Mouse (Mus musculus): ENCODE results near the gene 1810013L24Rik. TPM values are rescaled to one million over a fixed set of nuclear protein-coding genes. Genes with fewer than 3 reads are reported as not detected.

The 1810013L24Rik gene
- polyA plus RNA-seq, 1 experiment = 38.6 TPM

GRCm38 (mm10) chr16:8856820-8857219, 26.9 kb downstream of the 1810013L24Rik start:
- Histone ChIP-seq H3K4me3 (replicated peaks; ENCODE audit: control insufficient read depth, low read depth, low read length) (no peak overlapping the region), H3K27ac (ENCODE audit: control insufficient read depth, insufficient read depth, low read depth, low read length, poor library complexity) (no peak overlapping the region), H3K4me1 (ENCODE audit: control insufficient read depth, insufficient read depth, low read length) (no peaks in the 10 kb centered on the region)
- WGBS = 83% methylated on average over 2 of the region's 2 CpGs
- TF ChIP-seq CTCF (IDR thresholded peaks at IDR 0.05; ENCODE audit: control insufficient read depth, insufficient read depth, low read length) (no peak), POLR2A (IDR thresholded peaks at IDR 0.05; ENCODE audit: borderline replicate concordance, control insufficient read depth, low read depth, low read length) (no peak)

- Histone ChIP-seq H3K4me3 (replicated peaks; ENCODE audit: control insufficient read depth, low read depth, low read length) (no peak overlapping the region), H3K27ac (ENCODE audit: control insufficient read depth, insufficient read depth, low read depth, low read length, poor library complexity) (no peak overlapping the region), H3K4me1 (ENCODE audit: control insufficient read depth, insufficient read depth, low read length) (no peaks in the 10 kb centered on the region)
- TF ChIP-seq POLR2A (IDR thresholded peaks at IDR 0.05; ENCODE audit: borderline replicate concordance, control insufficient read depth, low read depth, low read length) = no peak
- TF ChIP-seq CTCF (IDR thresholded peaks at IDR 0.05; ENCODE audit: control insufficient read depth, insufficient read depth, low read length) = no peak
- 30% methylated on average over 5 of the region's 5 CpGs for WGBS
Measured at GRCm38 (mm10) chr16:8862336-8862987, 32.6 kb downstream of the 1810013L24Rik start.

- Histone ChIP-seq H3K27ac (ENCODE audit: control insufficient read depth, insufficient read depth, low read depth, low read length, poor library complexity) (no peak overlapping the region), H3K4me1 (ENCODE audit: control insufficient read depth, insufficient read depth, low read length) (no peaks in the 10 kb centered on the region), H3K4me3 (replicated peaks; ENCODE audit: control insufficient read depth, low read depth, low read length) (no peak overlapping the region)
- 30% methylated on average over 4 of the region's 4 CpGs for WGBS
- TF ChIP-seq CTCF (IDR thresholded peaks at IDR 0.05; ENCODE audit: control insufficient read depth, insufficient read depth, low read length) = no peak
Measured at GRCm38 (mm10) chr16:8864223-8864631, 34.3 kb downstream of the 1810013L24Rik start.

DNA sequence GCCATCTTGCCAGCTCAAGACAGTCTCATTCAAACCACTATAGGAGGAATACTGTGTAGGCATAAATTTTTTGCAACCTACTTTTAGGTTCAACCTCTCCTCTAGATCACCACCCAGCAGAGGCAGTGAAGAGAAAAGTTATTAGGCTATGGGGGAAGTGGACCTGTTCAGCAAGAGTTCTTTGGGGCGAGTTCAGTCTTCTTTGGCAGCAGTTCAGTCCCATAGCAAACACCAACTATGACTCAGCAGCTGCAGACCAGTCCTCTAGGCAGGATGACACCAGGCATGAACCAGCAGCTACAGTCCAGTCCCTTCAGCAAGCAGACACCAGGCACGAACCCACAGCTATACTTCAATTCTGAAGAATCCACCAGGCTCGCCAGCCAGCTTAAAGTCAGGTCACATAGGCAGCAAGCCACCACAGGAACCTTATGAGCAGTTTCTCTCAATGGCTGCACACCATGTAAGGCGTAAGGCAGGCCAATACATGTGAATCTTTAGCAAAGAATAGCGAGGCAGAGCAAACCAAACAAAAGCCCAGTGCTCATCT, 37.6 kb downstream of the 1810013L24Rik start:
- Histone ChIP-seq H3K27ac (ENCODE audit: control insufficient read depth, insufficient read depth, low read depth, low read length, poor library complexity) (no peak overlapping the region), H3K4me3 (replicated peaks; ENCODE audit: control insufficient read depth, low read depth, low read length) (no peak overlapping the region), H3K4me1 (ENCODE audit: control insufficient read depth, insufficient read depth, low read length) (no peaks in the 10 kb centered on the region)
- 79% methylated on average over 5 of the region's 5 CpGs for WGBS
- no peak for TF ChIP-seq CTCF (IDR thresholded peaks at IDR 0.05; ENCODE audit: control insufficient read depth, insufficient read depth, low read length)
- TF ChIP-seq POLR2A (IDR thresholded peaks at IDR 0.05; ENCODE audit: borderline replicate concordance, control insufficient read depth, low read depth, low read length) = no peak

DNA sequence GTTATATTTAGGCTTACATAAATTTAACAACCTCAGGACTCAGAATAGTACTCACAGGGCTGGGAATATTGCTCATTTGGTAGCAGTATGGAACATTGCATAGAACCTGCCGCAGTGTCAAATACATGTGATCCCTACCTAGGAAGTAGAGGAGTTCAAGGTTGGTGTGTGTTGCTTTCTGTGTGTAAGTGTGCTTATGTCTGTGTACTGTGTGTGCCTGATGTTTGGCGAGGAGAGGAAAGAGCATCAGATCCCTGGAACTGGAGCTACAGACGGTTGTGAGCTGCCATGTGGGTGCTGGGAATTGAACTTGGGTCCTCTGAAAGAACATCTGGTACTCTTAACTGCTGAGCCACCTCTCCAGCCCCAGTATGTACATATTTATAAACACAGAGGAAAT, 38.6 kb downstream of the 1810013L24Rik start:
- no peak overlapping the region for H3K4me3 ChIP-seq (replicated peaks; ENCODE audit: control insufficient read depth, low read depth, low read length)
- no peak for TF ChIP-seq POLR2A (IDR thresholded peaks at IDR 0.05; ENCODE audit: borderline replicate concordance, control insufficient read depth, low read depth, low read length)
- TF ChIP-seq CTCF (IDR thresholded peaks at IDR 0.05; ENCODE audit: control insufficient read depth, insufficient read depth, low read length) = no peak
- no peaks in the 10 kb centered on the region for H3K4me1 ChIP-seq (ENCODE audit: control insufficient read depth, insufficient read depth, low read length)
- H3K27ac ChIP-seq (ENCODE audit: control insufficient read depth, insufficient read depth, low read depth, low read length, poor library complexity) = no peak overlapping the region
- whole genome bisulfite sequencing = 78% methylated on average over 3 of the region's 3 CpGs

DNA sequence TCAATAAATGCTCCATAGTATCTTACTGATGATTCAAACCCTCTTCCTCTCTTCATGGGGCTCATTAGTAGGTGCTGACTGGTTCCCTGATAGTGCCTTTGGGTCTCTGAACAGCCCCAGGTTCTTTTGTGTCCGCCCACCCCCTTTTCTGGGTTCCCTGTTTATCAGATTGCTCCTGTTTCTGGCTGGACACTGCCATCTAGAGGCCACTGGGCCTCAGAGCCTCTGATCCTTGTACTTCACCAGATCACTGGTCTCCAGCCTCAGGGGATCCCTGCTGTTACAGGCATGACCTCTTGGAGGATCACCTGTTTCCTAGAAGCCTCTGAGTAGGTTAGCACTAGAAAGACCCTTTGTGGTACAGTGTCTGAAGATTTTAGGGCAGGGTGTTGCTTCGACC, 39.8 kb downstream of the 1810013L24Rik start:
- H3K4me3 ChIP-seq (replicated peaks; ENCODE audit: control insufficient read depth, low read depth, low read length) = no peak overlapping the region
- no peaks in the 10 kb centered on the region for H3K4me1 ChIP-seq (ENCODE audit: control insufficient read depth, insufficient read depth, low read length)
- 31% methylated on average over 2 of the region's 2 CpGs for WGBS
- H3K27ac ChIP-seq (ENCODE audit: control insufficient read depth, insufficient read depth, low read depth, low read length, poor library complexity) = no peak overlapping the region
- TF ChIP-seq CTCF (IDR thresholded peaks at IDR 0.05; ENCODE audit: control insufficient read depth, insufficient read depth, low read length) = peak; percentile 80
- no peak for TF ChIP-seq POLR2A (IDR thresholded peaks at IDR 0.05; ENCODE audit: borderline replicate concordance, control insufficient read depth, low read depth, low read length)

GRCm38 (mm10) chr16:8871376-8871775, 41.5 kb downstream of the 1810013L24Rik start:
- Histone ChIP-seq H3K27ac (ENCODE audit: control insufficient read depth, insufficient read depth, low read depth, low read length, poor library complexity) (no peak overlapping the region), H3K4me3 (replicated peaks; ENCODE audit: control insufficient read depth, low read depth, low read length) (no peak overlapping the region), H3K4me1 (ENCODE audit: control insufficient read depth, insufficient read depth, low read length) (no peaks in the 10 kb centered on the region)
- no peak for TF ChIP-seq CTCF (IDR thresholded peaks at IDR 0.05; ENCODE audit: control insufficient read depth, insufficient read depth, low read length)
- no peak for TF ChIP-seq POLR2A (IDR thresholded peaks at IDR 0.05; ENCODE audit: borderline replicate concordance, control insufficient read depth, low read depth, low read length)
- WGBS = 86% methylated on average over 6 of the region's 6 CpGs

DNA sequence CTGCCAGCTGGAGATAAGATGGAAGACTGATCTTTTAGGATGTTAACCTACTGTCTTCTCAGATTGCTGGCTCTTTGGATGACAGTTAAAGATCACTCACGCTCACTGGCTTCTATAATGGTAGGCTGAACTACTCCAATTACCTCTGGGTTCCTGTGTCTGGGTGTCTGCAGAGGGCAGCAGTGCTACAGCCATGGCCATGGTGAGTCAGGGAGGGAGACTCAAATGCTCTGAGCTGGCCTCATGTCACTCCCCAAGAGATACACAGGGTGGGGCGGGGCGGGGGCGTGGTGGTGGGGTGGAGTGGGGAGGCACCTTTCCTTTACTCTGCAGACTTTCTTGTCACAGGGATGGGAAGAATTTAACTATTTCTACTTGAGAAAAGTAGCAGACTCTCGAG, 42.1 kb downstream of the 1810013L24Rik start:
- no peaks in the 10 kb centered on the region for H3K4me1 ChIP-seq (ENCODE audit: control insufficient read depth, insufficient read depth, low read length)
- no peak overlapping the region for H3K4me3 ChIP-seq (replicated peaks; ENCODE audit: control insufficient read depth, low read depth, low read length)
- no peak overlapping the region for H3K27ac ChIP-seq (ENCODE audit: control insufficient read depth, insufficient read depth, low read depth, low read length, poor library complexity)
- no peak for TF ChIP-seq CTCF (IDR thresholded peaks at IDR 0.05; ENCODE audit: control insufficient read depth, insufficient read depth, low read length)
- no peak for TF ChIP-seq POLR2A (IDR thresholded peaks at IDR 0.05; ENCODE audit: borderline replicate concordance, control insufficient read depth, low read depth, low read length)
- WGBS = 64% methylated on average over 5 of the region's 5 CpGs

- WGBS = 71% methylated on average over 3 of the region's 3 CpGs
Measured at GRCm38 (mm10) chr16:8872486-8872885, 42.6 kb downstream of the 1810013L24Rik start.

More at GRCm38 (mm10) chr16:8872486-8872885, 42.6 kb downstream of the 1810013L24Rik start:
- TF ChIP-seq POLR2A (IDR thresholded peaks at IDR 0.05; ENCODE audit: borderline replicate concordance, control insufficient read depth, low read depth, low read length) = no peak
- TF ChIP-seq CTCF (IDR thresholded peaks at IDR 0.05; ENCODE audit: control insufficient read depth, insufficient read depth, low read length) = no peak
- no peak overlapping the region for H3K27ac ChIP-seq (ENCODE audit: control insufficient read depth, insufficient read depth, low read depth, low read length, poor library complexity)
- H3K4me1 ChIP-seq (ENCODE audit: control insufficient read depth, insufficient read depth, low read length) = no peaks in the 10 kb centered on the region
- H3K4me3 ChIP-seq (replicated peaks; ENCODE audit: control insufficient read depth, low read depth, low read length) = no peak overlapping the region
